Comparison of ENCODE assay signal across 8 mouse cellular contexts in genomic region chr8:84737608-84738007, GRCm38 (mm10). TPM values are rescaled to one million over a fixed set of nuclear protein-coding genes. Genes with fewer than 3 reads are reported as not detected.
DNase-seq lines count a peak whose midpoint lies in the region; ATAC-seq and TF ChIP-seq lines count a peak whose summit lies in the region.

No protein-coding gene starts in this region.

- no peak for TF ChIP-seq CTCF in Patski (IDR thresholded peaks at IDR 0.05)
- TF ChIP-seq CTCF in forebrain, postnatal 0 days (IDR thresholded peaks at IDR 0.05; ENCODE audit: low read depth) = peak; percentile 98

- H3K9ac ChIP-seq in forebrain, postnatal 0 days = no peak overlapping the region

- H3K4me3 ChIP-seq in forebrain, postnatal 0 days (ENCODE audit: low read depth, low read length) = no peak overlapping the region

- WGBS in forebrain, postnatal 0 days = 3% methylated on average over 16 of the region's 16 CpGs

- in situ Hi-C loops in Patski (cut with MboI; ENCODE audit: low pct_unique_long_range_greater_than_20kb) = loop anchor here (5.0 kb wide), 2 partner anchors 35 to 60 kb away; partner anchors contain the start of gene Lyl1

- POLR2A ChIA-PET in Patski (lab: Charles Lee) = interaction anchor here (0.6 to 1.0 kb wide), 2 partner anchors 31 to 71 kb away, joined by 3 read pairs; no protein-coding TSS in a partner anchor

- peaks cover 14% of the 10 kb centered on the region for H3K4me1 ChIP-seq in forebrain, postnatal 0 days (ENCODE audit: insufficient read depth)

- 0 out of 2 replicates have a peak overlapping the region, but pooled peaks have one; percentile 40 for H3K27ac ChIP-seq in forebrain, postnatal 0 days (ENCODE audit: low read depth, low read length)

- no peaks in the 10 kb centered on the region for H3K36me3 ChIP-seq in forebrain, postnatal 0 days (ENCODE audit: insufficient read depth)

- no peaks in the 10 kb centered on the region for H3K9me3 ChIP-seq in forebrain, postnatal 0 days (ENCODE audit: low read length)

- no peak for DNase-seq in Patski (ENCODE audit: low read depth, low spot score)
- peak; percentile 85 for DNase-seq in cerebellum, adult 8-10 months
- peak; percentile 83 for DNase-seq in forebrain, postnatal 0 days
- peak; percentile 67 for DNase-seq in layer of hippocampus, adult 9-10 months (ENCODE audit: low spot score)
- peak; percentile 92 for DNase-seq in lung, postnatal 36 days
- peak; percentile 66 to 77 for DNase-seq in right cerebral cortex, adult 2 months (ENCODE audit: low spot score in 2 of 2)
- DNase-seq in urinary bladder, postnatal 25 days (ENCODE audit: low spot score) = peak; percentile 73

- CTCF ChIA-PET in Patski (lab: Charles Lee) = interaction anchor here (0.8 to 6.0 kb wide), 21 partner anchors 8 to 87 kb away, joined by 3 to 52 read pairs (median 5); no protein-coding TSS in a partner anchor

- no peaks in the 10 kb centered on the region for H3K27me3 ChIP-seq in Patski
- no peaks in the 10 kb centered on the region for H3K27me3 ChIP-seq in forebrain, postnatal 0 days (ENCODE audit: insufficient read depth, low read length)

- ATAC-seq in Patski = peak; percentile 33
- ATAC-seq in forebrain, postnatal 0 days = peak; percentile 66
- peak; percentile 94 to 95 for ATAC-seq in hematopoietic stem cell, adult 5-6 weeks (replicated peaks in 1 of 2; ENCODE audit: insufficient read depth in 1 of 2, low FRiP score in 2 of 2, low TSS enrichment in 1 of 2, low read depth in 1 of 2, poor library complexity in 2 of 2, severe bottlenecking in 2 of 2)

- H3K4me2 ChIP-seq in forebrain, postnatal 0 days (ENCODE audit: low read depth) = peak overlapping the region; percentile 16

RNA-seq across cellular contexts. Expression of gene G430095P16Rik, which starts 14.8 kb away (rescaled TPM):
- polyA plus RNA-seq in Patski (2021) = 1.4 TPM
- total RNA-seq in forebrain, postnatal 0 days (2014; rRNA removed) = not detected in 2 replicates
- 0.56 and 1.0 TPM in 2 replicates for polyA plus RNA-seq in forebrain, postnatal 0 days (2015; fragmentation: Nextera tagmentation; extraction: Ambion mirVana)
- total RNA-seq in hematopoietic stem cell, adult 5-6 weeks (2017) = 5.7 and 11.4 TPM in 2 replicates

RNA-seq across cellular contexts. Expression of gene Lyl1, which starts 36.4 kb away (rescaled TPM):
- 0.13 TPM for polyA plus RNA-seq in Patski (2021)
- 2.2 and 2.7 TPM in 2 replicates for total RNA-seq in forebrain, postnatal 0 days (2014; rRNA removed)
- 2.4 and 2.5 TPM in 2 replicates for polyA plus RNA-seq in forebrain, postnatal 0 days (2015; fragmentation: Nextera tagmentation; extraction: Ambion mirVana)
- total RNA-seq in hematopoietic stem cell, adult 5-6 weeks (2017) = 41.8 and 54.7 TPM in 2 replicates

RNA-seq across cellular contexts. Expression of gene Nacc1, which starts 49.9 kb away (rescaled TPM):
- polyA plus RNA-seq in Patski (2021) = 109 TPM
- 65.9 and 78.2 TPM in 2 replicates for total RNA-seq in forebrain, postnatal 0 days (2014; rRNA removed)
- 14.6 and 14.7 TPM in 2 replicates for polyA plus RNA-seq in forebrain, postnatal 0 days (2015; fragmentation: Nextera tagmentation; extraction: Ambion mirVana)
- total RNA-seq in hematopoietic stem cell, adult 5-6 weeks (2017) = 47.3 and 51.0 TPM in 2 replicates

RNA-seq across cellular contexts. Expression of gene Trmt1, which starts 51.5 kb away (rescaled TPM):
- 106 TPM for polyA plus RNA-seq in Patski (2021)
- total RNA-seq in forebrain, postnatal 0 days (2014; rRNA removed) = 89.5 and 94.8 TPM in 2 replicates
- 59.8 and 67.5 TPM in 2 replicates for polyA plus RNA-seq in forebrain, postnatal 0 days (2015; fragmentation: Nextera tagmentation; extraction: Ambion mirVana)
- total RNA-seq in hematopoietic stem cell, adult 5-6 weeks (2017) = 58.7 and 72.0 TPM in 2 replicates

Comparison
In these comparisons a context has a peak if more than half of its experiments do, and no peak if none do; other contexts are left out.
1. ATAC-seq: peak in every context shown above with its lines; median percentile 94 in hematopoietic stem cell, adult 5-6 weeks; 66 in forebrain, postnatal 0 days; 33 in Patski.
2. RNA of gene Lyl1, which starts 36.4 kb away (total RNA-seq): 41.8 to 54.7 TPM in hematopoietic stem cell, adult 5-6 weeks; 2.2 to 2.7 TPM in forebrain, postnatal 0 days; every median in the first group is over 10 times any median in the second.